Mouse (Mus musculus): Measurements from ENCODE around the gene Chd4.

Gene Chd4

GRCm38 (mm10) chr6:125143128-125143527 lies 47.3 kb downstream of the Chd4 start:
- no peak for DNase-seq (ENCODE audit: low spot score)

- DNase-seq (ENCODE audit: low spot score): no peak
Observed at GRCm38 (mm10) chr6:125143904-125144303, 48.1 kb downstream of the Chd4 start.

GRCm38 (mm10) chr6:125145001-125145400 lies 49.2 kb downstream of the Chd4 start, which contains the start of gene Iffo1:
Gene Iffo1, plus strand, starts transcription at chr6:125145241.
- peak; percentile 95 for DNase-seq (ENCODE audit: low spot score)

- DNase-seq (ENCODE audit: low spot score): no peak
Observed at GRCm38 (mm10) chr6:125145479-125145951, 49.7 kb downstream of the Chd4 start.

- DNase-seq (ENCODE audit: low spot score): no peak
Observed at GRCm38 (mm10) chr6:125146148-125146547, 50.4 kb downstream of the Chd4 start.

GRCm38 (mm10) chr6:125146797-125147196 lies 51.0 kb downstream of the Chd4 start:
- no peak for DNase-seq (ENCODE audit: low spot score)

- no peak for DNase-seq (ENCODE audit: low spot score)
Observed at GRCm38 (mm10) chr6:125147329-125147728, 51.5 kb downstream of the Chd4 start.

- no peak for DNase-seq (ENCODE audit: low spot score)
Observed at GRCm38 (mm10) chr6:125148251-125148925, 52.6 kb downstream of the Chd4 start.

GRCm38 (mm10) chr6:125148926-125149568 lies 53.3 kb downstream of the Chd4 start:
- no peak for DNase-seq (ENCODE audit: low spot score)

GRCm38 (mm10) chr6:125149569-125149950 lies 53.8 kb downstream of the Chd4 start:
- DNase-seq (ENCODE audit: low spot score): no peak

GRCm38 (mm10) chr6:125152212-125153017 lies 56.6 kb downstream of the Chd4 start:
- DNase-seq (ENCODE audit: low spot score): no peak

- DNase-seq (ENCODE audit: low spot score): no peak
Observed at GRCm38 (mm10) chr6:125153018-125153389, 57.2 kb downstream of the Chd4 start.

- no peak for DNase-seq (ENCODE audit: low spot score)
Observed at GRCm38 (mm10) chr6:125153682-125154081, 57.9 kb downstream of the Chd4 start.

GRCm38 (mm10) chr6:125154550-125154949 lies 58.8 kb downstream of the Chd4 start:
- DNase-seq (ENCODE audit: low spot score): no peak

GRCm38 (mm10) chr6:125155262-125155661 lies 59.5 kb downstream of the Chd4 start:
- no peak for DNase-seq (ENCODE audit: low spot score)

GRCm38 (mm10) chr6:125156491-125156890 lies 60.7 kb downstream of the Chd4 start:
- DNase-seq (ENCODE audit: low spot score): no peak

- no peak for DNase-seq (ENCODE audit: low spot score)
Observed at GRCm38 (mm10) chr6:125156903-125157614, 61.3 kb downstream of the Chd4 start.

GRCm38 (mm10) chr6:125158944-125159492 lies 63.2 kb downstream of the Chd4 start:
- DNase-seq (ENCODE audit: low spot score): no peak

- DNase-seq (ENCODE audit: low spot score): no peak
Observed at GRCm38 (mm10) chr6:125159773-125160557, 64.2 kb downstream of the Chd4 start.

- no peak for DNase-seq (ENCODE audit: low spot score)
Observed at GRCm38 (mm10) chr6:125160558-125160853, 64.7 kb downstream of the Chd4 start.

All from left cerebral cortex, adult 11 months (tissue).